Mouse (Mus musculus) kidney, adult 2 months (tissue): ENCODE measurements around the gene Fpgs. TPM values are rescaled to one million over a fixed set of nuclear protein-coding genes. Genes with fewer than 3 reads are reported as not detected.

ENCODE experiments used
- DNase-seq: peaks from one replicate; pipeline ENCODE4 v3.0.0; 2021
- H3K27ac ChIP-seq: fragments of 200-500 bp; 2 replicates; pipeline ENCODE4 v1.5.1; 2012; ENCODE audit warnings: low read depth, low read length, control low read depth, inconsistent platforms; ENCODE audit not compliant: insufficient read depth
- H3K27me3 ChIP-seq: fragments of 200-500 bp; replicated peaks from 2 replicates; pipeline ENCODE4 v1.6.1; 2012; ENCODE audit warnings: mild to moderate bottlenecking, moderate library complexity, low read length, inconsistent platforms; ENCODE audit not compliant: control insufficient read depth, insufficient read depth
- H3K36me3 ChIP-seq: fragments of 200-500 bp; 2 replicates; pipeline ENCODE4 v1.6.1; 2012; ENCODE audit warnings: mild to moderate bottlenecking, moderate library complexity, low read length, inconsistent platforms; ENCODE audit not compliant: control insufficient read depth, insufficient read depth
- H3K4me1 ChIP-seq: fragments of 200-500 bp; 2 replicates; pipeline ENCODE4 v1.6.1; 2011; ENCODE audit warnings: low read length; ENCODE audit not compliant: control insufficient read depth, insufficient read depth
- H3K4me3 ChIP-seq: fragments of 200-500 bp; 2 replicates; pipeline ENCODE4 v1.5.1; 2011; ENCODE audit warnings: mild to moderate bottlenecking, low read depth, low read length, control low read depth; ENCODE audit not compliant: insufficient read depth
- CTCF ChIP-seq: fragments of 200-500 bp; conservative IDR thresholded peaks from 2 replicates; pipeline ENCODE4 v1.5.1; 2011; ENCODE audit warnings: low read depth, mild to moderate bottlenecking, control low read depth, low read length, moderate library complexity, mixed read lengths; ENCODE audit not compliant: insufficient read depth, insufficient read length
- POLR2A ChIP-seq: fragments of 200-500 bp; IDR thresholded peaks from one replicate; pipeline ENCODE4 v1.6.1; 2011; ENCODE audit warnings: low read depth, low read length, control low read depth
- WGBS: fragments of 180-500 bp; shearing (Covaris S2); methylation state at CpG from one replicate; pipeline ENCODE4 v1.1.7; 2018; 5-methylcytosine and 5-hydroxymethylcytosine counted together
- polyA plus RNA-seq: library from polyadenylated mRNA; depleted of rRNA; stranded (reverse); fragments of >200 nt; gene quantifications from 2 replicates; pipeline ENCODE4 v1.2.3, GENCODE M21; 2012

Gene Fpgs
- polyA plus RNA-seq, 1 experiment = 147 TPM

DNA sequence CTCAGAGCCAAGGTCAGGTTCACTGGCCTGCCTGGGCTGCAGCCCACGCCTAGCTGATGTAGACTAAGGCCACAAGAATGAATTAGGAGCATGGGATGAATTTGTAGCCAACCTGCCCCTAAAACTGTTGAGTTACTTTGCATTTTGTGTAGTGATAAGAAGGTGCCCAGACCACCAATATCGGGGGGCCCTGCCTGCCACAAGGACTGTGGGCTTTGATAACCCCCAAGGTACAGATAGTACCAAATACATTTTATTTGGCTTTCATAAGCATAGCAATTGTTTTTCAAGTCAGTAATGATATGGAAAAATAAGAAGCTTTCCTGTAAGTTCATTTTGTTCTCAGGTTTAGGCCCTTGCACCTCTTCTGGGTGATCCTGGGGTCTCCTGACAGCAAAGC lies 45.1 kb downstream of the Fpgs start:
- no peak for DNase-seq
- Histone ChIP-seq H3K4me1 (peaks cover 15% of the 10 kb centered on the region; the same call in 1 of the 2 replicates), H3K36me3 (no peaks in the 10 kb centered on the region), H3K27me3 (no peaks in the 10 kb centered on the region), H3K27ac (peak overlapping the region; percentile 53), H3K4me3 (no peak overlapping the region)
- no peak for TF ChIP-seq POLR2A
- TF ChIP-seq CTCF = no peak
- WGBS = 79% methylated on average over 2 of the region's 2 CpGs

DNA sequence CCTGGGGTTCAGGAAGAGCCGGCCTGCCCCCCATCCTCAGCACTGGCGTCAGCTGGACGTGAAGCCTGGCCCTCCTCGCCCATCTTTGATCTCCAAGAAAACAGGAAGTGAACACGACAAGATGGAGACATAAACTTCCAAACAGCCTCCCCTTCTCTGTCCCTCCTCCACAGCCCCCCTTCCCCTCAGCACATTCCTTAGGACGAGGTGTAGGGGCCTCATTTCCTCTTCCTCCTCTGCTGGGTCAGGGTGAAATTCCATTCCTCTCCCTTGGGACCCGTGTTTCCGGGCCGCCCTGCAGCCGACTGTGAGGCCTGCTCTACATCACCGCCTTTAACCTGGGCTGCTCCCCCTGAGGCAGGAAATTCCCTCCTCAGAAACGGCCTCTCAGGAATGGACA lies 48.1 kb downstream of the Fpgs start:
- 44% methylated on average over 12 of the region's 12 CpGs for WGBS
- Histone ChIP-seq H3K27ac (peak overlapping the region; percentile 97), H3K4me3 (no peak overlapping the region), H3K4me1 (peaks cover 14% of the 10 kb centered on the region; the same call in 1 of the 2 replicates), H3K27me3 (no peaks in the 10 kb centered on the region), H3K36me3 (no peaks in the 10 kb centered on the region)
- peak; percentile 93 for DNase-seq
- no peak for TF ChIP-seq POLR2A
- TF ChIP-seq CTCF = no peak

DNA sequence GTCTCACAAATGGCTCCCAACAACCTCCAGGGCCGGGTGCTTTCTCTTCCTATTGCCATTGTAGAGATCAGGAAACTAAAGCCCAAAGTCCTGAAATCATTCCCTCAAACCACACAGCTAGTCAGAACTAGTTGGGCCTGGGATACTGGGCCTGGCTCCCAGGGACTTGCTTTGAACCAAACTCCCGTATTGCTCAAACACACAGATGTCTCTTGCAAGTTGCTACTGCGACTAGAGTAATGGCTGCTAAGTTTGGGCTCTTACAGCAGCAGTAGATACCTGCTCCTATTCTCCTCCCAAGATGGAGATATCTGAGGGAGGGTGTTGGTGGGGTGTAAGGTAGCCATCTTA lies 48.6 kb downstream of the Fpgs start:
- Histone ChIP-seq H3K4me3 (no peak overlapping the region), H3K27me3 (no peaks in the 10 kb centered on the region), H3K36me3 (no peaks in the 10 kb centered on the region), H3K27ac (peak overlapping the region; percentile 97), H3K4me1 (peaks cover 14% of the 10 kb centered on the region; the same call in 1 of the 2 replicates)
- peak; percentile 36 for DNase-seq
- 60% methylated on average over 3 of the region's 3 CpGs for WGBS
- no peak for TF ChIP-seq POLR2A
- no peak for TF ChIP-seq CTCF

DNA sequence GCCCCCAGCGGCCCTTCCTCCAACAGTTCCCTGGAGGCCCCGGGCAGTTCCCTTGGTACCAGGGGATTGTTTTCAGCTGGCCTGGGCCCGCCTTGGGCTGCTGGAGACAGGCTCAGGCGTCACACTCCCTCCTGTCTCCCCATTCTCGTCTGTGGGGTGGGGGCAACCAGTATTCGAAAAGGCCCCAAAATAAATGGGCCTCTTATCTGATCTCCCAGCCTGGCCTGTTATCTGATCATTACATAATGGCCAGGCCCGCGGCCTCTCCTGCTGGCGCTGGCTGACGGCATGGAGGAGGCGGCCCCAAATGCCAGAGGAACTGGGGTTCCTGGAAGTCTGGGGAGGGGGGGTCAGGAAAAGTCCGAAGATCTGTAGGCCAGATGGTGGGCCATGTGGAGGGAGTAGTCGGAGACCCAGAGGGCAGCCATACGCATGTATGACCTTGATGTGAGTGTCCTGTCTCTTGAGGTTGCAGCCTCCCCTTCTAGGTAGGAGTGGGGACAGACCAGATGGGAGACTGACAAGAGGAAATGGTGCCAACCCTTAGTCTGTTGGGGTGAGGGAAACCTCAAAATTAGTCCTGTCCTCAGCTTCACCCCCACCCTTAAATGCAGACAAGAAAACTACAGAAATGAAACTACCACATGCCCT lies 49.1 kb downstream of the Fpgs start:
- Histone ChIP-seq H3K4me1 (peaks cover 14% of the 10 kb centered on the region; the same call in 1 of the 2 replicates), H3K4me3 (no peak overlapping the region), H3K27me3 (no peaks in the 10 kb centered on the region), H3K36me3 (no peaks in the 10 kb centered on the region), H3K27ac (peak overlapping the region; percentile 97)
- 58% methylated on average over 14 of the region's 14 CpGs for WGBS
- no peak for TF ChIP-seq CTCF
- DNase-seq = peak; percentile 69

DNA sequence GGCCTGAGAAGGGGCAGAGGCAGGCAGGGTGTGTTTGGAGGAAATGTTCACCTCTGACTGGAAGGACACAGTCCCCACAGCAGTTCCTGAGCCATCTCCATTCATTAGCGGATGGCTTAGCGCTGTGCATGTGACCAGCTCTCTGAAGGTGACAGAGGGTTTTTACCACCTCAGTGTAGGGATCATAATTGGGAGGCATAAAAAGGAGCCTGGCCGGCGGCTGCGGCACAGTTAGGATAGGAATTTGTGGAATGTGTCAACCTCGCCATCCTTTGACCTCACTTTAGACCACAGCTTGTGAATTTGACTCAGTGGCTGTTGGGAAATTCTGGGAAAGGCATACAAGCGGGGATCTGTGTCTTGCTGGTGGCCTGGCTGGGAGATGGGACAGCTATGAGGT lies 50.2 kb downstream of the Fpgs start:
- peak; percentile 60 for DNase-seq
- Histone ChIP-seq H3K27ac (peak overlapping the region; percentile 97), H3K27me3 (no peaks in the 10 kb centered on the region), H3K4me3 (no peak overlapping the region), H3K36me3 (no peaks in the 10 kb centered on the region), H3K4me1 (peaks cover 14% of the 10 kb centered on the region; the same call in 1 of the 2 replicates)
- 25% methylated on average over 7 of the region's 7 CpGs for WGBS
- no peak for TF ChIP-seq CTCF
- no peak for TF ChIP-seq POLR2A

DNA sequence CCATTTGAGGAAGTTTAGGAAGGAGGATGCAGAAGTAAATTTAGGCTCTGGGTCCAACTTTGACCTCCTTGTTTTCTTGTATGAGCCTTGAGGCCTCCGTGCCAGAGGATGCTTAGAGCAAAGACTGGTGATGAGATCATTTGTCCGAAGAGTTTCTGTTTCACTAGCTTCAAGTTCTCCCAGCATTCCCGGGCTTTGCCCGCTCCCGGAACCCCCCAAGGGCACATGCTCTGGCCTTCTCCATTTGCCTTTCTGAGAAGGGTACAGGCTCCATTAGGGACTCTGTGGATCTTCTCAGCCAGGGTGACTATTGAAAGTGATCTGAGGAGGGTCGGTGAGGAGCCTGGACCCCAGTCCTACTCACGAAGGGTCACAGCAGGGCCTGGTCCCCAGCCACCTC lies 56.6 kb downstream of the Fpgs start:
- Histone ChIP-seq H3K36me3 (no peaks in the 10 kb centered on the region), H3K27me3 (no peaks in the 10 kb centered on the region), H3K4me1 (peaks cover 7% of the 10 kb centered on the region), H3K4me3 (peak overlapping the region; percentile 75), H3K27ac (peak overlapping the region; percentile 98)
- no peak for DNase-seq
- TF ChIP-seq POLR2A = no peak
- TF ChIP-seq CTCF = no peak
- 64% methylated on average over 7 of the region's 7 CpGs for WGBS

DNA sequence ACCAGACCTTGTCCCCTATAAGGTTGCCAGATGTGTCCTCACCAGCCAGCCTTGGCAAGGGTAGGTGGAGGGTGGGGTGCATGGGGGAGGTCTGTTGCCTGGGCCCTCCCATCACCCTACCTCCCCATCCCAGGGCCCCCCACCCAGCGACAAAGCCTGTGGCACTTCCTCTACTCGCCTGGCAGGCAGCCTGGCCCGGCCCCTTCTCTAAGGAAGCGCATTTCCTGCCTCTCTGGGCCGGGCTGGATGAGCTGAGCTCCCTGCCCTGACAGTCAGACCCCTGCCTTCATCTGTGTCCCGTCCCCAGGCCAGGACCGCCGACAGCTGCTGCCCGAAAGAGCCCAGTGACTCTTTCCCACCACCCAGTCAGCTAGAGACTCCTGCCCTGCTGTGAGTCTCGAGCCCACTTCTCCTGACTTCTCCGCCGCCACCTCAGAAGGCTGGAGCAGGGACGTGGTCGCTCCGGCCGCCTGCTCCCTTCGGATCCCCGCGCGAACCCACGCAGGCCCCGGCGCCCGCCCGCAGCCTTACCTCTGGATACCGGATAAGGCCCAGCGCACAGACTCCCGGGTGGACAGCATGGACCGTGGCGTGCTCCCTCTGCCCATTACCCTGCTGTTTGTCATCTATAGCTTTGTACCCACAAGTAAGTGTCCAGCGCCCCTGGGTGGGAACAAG lies 57.4 kb downstream of the Fpgs start, which contains the start of gene Eng:
TSS of gene Eng (plus strand) at position 217 of the 678 bp plus-strand sequence.
- peak; percentile 91 for DNase-seq
- H3K36me3 ChIP-seq = no peaks in the 10 kb centered on the region

More for the DNA sequence above, 57.4 kb downstream of the Fpgs start, which contains the start of gene Eng:
- WGBS = 51% methylated on average over 31 of the region's 31 CpGs
- Histone ChIP-seq H3K27me3 (no peaks in the 10 kb centered on the region), H3K4me3 (peak within 1 kb of the TSS; percentile 75), H3K4me1 (peaks cover 7% of the 10 kb centered on the region), H3K27ac (peak within 1 kb of the TSS; percentile 98)
- peak; percentile 55 for TF ChIP-seq POLR2A
- no peak for TF ChIP-seq CTCF
